Mouse (Mus musculus) brain, embryonic 18.5 days (tissue): ENCODE measurements around the gene Map1b.

Source experiments
- DNase-seq: peaks from one replicate; pipeline ENCODE4 v3.0.0-alpha.2; 2012; ENCODE audit warnings: low read depth, low spot score

Gene Map1b

DNA sequence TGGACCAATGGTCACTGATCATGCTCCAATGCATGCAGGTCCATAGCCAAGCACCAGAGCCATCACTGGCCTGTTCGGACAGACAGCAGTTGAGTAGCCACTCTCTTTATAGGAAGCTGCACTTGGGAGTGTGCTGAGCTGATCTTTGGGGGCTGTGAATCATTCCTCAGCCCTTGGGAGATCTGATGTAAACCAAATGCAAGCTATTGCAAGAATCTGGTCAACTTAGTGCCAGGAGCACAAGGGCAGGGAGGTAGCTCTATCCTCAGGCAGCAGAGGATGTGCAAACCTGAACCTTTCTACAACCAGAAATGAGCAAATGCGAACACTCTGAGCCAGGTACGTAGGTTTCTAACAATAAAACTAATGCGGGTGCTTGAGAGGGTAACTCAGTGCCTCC, 26.3 kb downstream of the Map1b start:
- no peak for DNase-seq

DNA sequence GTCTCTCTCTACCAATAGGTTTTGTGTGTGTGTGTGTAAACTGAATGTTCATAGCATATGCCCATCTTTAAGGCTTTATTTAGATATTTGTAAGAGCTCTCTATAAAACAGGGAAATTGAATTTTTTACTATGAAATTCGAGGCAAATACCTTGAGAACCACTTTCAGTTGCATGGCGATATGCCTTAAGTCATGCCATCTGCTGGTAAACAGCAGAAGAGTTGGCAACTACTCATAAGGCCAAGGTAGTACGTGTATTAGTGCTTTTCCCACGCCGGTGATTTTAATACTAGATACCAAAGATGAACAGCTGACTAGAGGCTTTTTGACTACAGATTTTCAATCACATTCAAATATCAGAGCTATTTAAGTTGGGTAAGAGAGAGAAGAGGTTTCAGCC, 27.2 kb downstream of the Map1b start:
- DNase-seq: no peak

DNA sequence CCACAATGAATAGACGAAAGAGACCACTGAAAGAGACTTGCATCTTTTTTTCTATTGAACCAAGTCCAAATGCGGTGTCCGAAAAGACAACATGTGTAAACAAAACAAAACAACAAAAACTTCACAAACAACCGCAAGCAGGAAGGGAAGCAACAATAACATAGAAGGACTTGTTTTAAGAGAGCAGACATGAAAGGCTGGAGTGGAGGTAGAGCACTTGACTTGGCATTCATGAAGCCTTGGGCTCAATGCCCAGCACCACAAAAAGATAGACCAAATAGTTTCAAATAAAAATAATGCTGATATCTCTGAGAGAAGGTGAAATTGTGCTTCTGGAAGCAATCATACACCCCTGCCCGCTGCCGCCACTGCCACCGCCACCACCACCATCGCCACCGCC, 30.5 kb downstream of the Map1b start:
- no peak for DNase-seq

DNA sequence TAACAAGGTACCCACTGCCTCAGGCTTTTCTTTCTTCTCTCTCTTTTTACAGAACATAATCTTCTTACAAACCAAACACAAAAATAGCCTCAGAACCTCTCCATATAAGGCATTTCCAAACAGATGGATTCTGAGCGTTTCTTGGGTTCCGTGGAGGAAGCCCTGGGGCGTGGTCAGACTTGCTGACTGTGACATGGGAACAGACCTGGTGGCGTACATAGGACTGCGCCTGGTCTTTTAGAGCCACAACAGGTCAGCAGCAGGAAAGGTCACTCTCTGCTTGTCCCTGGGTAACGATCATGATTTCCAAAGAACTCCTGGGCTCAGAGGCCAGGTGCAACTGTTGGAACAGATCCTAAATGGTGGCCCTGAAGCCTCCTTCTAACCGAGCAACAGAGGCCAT, 31.0 kb downstream of the Map1b start:
- DNase-seq: no peak

DNA sequence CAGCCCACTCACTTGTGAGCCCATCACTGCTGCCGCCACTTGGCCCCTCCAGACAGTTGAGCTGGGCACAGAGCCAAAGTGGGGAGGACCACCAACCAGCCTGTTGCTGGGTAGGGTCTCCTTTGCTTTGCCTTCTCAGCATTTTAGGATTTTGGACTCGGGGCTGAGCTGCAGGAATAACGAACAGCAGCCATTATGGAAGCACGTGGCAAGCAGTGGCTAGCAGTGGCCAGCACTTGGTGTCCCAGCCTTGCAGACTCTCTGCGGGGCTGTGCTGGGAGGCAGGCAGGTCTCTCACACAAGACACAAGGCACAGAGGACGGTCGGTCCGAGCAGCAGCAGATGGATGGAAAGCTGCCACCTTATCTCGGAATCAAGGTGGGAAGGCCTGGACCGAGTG, 31.4 kb downstream of the Map1b start:
- DNase-seq: no peak

DNA sequence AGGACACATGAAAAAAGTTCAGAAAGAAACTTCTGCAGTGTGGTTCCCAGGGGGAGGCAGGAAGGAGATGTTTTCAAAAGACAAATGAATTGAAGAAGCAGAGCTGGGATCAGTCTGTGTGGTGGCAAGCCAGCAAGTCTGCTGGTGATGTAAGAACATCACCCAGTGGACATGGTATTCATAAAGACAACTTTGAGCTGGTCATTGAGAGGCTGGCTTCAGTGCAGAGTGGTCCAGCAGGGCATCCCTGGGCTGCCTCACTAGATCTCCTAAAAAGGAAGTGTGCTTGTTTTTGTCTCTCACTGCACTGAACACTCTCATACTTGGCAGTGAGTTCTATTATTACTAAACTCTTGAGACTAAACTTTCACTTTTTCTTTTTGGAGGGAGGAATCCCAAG, 32.9 kb downstream of the Map1b start:
- DNase-seq: no peak

DNA sequence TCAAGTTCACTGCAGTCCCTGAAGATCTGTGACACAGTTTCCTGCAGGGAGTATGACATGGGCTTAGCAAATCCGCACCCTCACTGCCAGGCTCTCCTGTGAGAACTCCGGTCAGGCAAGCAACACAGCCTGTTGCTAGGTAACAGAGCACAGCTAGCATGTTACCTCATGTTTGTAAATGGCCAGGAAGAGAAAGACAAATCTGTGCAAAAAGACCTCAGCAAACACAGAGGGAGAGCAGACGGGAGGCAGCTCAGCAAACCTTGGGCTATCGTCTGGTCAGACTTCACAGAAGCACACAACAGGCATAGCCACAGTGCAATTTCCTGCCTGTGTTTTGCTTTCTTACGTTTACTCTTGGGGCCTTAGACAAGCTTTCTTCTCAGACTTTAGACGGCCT, 40.9 kb downstream of the Map1b start:
- DNase-seq: no peak

DNA sequence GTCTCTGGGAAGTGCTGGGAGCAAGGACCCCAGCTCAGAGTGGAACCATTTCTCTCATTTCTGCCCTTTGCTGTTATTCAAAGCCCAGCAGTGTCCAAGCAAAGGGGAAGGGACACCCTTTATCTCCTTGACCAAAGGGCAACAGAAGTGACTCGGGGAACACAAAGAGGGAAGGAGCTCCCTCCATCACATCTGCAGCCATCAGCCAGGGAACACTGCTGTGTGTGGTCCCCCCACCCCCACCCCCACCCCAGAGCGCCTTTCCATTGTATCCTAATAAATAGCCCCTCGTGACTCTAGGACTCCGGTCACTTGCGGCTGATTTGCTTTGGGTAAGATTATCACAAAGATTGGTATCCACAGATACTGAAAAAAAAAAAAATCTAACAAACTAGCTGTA, 41.3 kb downstream of the Map1b start:
- no peak for DNase-seq

DNA sequence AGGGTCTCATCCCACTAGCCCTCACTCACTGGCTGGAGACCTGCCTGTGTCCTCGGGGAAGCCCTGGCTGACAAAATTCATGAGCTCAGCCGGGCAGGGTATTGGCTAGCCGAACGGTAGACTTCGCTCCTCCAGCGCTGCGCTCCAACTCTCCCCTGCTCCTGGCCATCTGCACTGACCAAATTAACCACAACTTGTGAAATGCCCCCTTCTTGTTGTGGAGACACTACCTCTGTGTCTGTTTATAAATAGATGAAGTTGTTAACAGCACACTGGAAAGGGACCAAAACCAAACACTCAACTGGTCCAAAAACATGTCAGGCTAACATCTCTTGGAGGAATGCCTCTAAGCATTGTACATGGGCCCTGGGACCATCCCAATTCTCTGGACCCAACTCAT, 42.2 kb downstream of the Map1b start:
- DNase-seq: no peak

DNA sequence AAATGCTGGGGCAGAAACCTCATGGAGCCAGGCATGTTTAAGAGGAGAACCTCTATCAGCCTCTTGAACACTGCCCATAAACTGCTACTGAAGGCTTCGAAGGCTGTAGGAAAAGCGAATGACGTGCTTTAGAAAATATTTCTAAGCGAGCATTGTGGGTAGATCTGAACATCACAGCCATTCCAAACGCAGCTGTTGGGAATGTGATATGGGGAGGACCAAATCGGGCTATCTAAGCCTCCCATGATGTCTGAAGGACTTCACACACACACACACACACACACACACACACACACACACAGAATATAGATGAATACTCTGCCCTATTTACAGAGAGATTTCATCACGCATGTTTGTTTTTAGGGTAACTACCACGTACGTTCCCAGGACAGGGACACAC, 44.3 kb downstream of the Map1b start:
- no peak for DNase-seq

DNA sequence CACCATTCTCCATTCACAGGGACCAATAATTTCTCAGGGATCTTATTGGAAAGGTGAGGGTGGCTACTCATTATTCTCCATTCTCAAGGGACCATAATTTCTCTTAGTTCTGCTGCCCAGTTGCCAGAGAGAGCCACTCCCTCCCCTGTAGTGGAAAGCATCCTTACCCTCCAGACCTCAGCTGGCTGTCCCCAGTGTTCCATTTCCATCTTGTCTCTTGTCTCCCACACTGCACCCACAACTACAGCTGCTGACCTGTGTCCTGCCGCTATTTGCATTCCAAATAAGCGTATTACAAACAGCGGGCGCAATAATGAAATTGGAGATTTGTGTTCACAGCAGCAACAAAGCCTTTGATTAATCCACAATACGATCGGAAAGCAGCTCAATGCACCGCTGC, 46.3 kb downstream of the Map1b start:
- no peak for DNase-seq

DNA sequence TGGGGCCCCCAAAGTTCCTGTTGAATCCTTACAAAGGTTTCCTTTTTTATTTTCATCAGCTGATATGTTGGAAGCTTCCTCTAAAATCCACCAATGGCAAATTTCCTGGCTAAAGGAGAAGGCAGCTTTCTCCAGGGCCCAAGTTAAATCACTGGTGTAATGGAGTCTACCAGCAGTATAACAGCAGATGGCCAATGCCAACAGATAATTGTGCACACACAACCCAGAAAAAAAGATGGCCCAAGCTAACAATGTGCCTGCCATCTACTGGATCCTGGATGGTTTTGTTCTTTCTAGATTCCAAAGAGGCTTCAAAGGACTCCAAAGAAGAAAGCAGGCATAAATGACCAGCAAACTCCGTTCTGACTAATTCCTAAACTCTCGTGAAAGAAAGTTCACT, 48.1 kb downstream of the Map1b start:
- DNase-seq: no peak

DNA sequence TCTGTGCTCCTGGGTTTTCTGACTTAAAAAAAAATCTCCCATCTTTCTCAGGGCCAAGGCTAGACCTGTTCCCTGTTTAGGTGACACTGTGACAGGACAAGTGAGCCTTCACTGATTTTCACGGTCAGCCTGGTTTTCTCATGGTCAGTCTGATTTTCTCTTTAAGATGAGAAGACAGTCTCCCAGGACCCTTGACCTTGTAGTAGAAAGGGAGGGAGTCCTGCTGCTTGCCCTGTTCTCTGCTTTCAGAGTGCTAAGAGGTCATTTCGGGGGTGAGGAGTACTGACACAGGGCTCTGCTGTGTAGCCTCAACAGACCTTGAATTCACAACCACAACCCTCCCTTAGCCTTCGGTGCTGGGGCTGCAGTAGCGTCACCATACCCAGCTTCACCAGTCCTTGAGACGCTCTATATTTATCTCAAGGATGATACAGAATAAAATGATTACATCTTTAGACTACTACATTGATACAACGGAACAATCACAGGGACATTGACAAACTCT, 49.5 kb downstream of the Map1b start:
- no peak for DNase-seq

DNA sequence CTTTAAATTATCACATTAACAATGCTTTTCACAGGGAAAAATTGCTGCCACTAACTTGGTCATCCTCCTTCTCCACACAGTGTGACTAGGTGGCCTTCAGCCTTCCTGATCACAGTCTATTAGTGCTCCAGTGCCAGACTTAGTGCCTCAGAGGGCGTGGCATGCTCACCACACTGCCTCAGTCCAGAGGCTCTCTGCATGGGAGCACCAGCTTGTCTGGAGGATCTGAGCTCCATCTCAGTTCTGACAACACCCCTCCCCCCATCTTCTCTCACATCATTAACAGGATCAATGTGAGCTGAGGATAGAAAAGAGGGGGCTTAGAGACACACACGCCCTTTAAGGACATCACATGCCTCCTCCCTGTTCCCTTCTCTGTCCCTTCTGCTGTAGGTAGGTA, 50.3 kb downstream of the Map1b start:
- DNase-seq: no peak

DNA sequence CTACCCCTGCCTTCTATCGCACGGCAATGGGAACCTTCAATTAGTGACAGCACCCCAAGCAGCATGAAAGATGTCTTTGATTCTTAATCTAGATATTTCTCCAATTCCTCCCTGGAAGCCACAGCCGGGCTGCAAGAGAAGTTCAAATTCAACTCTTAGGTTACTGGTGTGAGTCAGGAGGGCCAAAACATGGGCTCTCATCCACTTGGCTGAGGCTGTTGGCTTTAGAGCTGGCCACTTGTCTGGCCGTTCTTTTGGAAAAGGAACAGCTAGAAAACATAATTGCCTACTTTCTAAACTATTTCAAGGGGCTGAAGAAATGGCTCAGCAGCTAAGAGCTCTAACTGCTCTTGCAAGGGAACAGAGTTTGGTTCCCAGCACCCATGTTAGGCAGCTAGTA, 51.8 kb downstream of the Map1b start:
- no peak for DNase-seq

DNA sequence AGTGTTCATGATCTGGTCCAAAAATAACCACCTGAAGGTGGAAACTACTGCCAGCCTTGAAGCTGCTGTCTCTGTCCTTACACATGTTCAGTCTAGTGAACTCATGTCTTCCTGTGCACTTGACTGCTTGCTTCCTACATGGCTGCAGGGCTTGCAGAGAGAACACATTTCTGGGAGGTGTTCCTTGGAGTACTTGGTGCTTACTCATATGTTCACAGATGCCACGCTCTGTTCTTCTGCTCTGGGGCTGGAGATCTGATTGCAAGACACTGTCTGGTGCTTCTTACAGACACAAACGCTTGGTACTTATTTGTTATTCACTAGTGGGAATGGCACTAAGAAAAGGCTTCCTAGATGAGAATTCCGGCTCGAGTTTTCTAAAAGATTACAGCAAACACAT, 54.5 kb downstream of the Map1b start:
- no peak for DNase-seq

DNA sequence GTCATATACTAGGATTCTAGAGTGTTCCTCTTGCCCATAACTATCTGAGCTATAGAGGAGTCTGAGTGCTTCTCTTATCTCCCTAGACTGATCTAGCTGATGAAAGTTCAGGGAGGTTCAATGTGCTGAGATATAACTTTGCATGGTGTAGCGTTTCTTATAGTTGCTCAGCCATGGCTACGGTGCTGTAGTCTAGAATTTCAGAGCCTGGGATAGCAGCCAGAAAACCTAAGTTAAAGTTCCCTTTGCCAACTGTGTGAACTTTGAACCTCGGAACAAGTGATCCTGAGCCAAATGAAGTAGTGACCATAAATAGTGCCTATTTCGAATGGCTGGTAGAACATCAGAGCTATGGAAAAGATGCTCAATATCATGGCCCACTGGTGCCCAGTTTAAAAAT, 56.7 kb downstream of the Map1b start:
- DNase-seq: no peak

DNA sequence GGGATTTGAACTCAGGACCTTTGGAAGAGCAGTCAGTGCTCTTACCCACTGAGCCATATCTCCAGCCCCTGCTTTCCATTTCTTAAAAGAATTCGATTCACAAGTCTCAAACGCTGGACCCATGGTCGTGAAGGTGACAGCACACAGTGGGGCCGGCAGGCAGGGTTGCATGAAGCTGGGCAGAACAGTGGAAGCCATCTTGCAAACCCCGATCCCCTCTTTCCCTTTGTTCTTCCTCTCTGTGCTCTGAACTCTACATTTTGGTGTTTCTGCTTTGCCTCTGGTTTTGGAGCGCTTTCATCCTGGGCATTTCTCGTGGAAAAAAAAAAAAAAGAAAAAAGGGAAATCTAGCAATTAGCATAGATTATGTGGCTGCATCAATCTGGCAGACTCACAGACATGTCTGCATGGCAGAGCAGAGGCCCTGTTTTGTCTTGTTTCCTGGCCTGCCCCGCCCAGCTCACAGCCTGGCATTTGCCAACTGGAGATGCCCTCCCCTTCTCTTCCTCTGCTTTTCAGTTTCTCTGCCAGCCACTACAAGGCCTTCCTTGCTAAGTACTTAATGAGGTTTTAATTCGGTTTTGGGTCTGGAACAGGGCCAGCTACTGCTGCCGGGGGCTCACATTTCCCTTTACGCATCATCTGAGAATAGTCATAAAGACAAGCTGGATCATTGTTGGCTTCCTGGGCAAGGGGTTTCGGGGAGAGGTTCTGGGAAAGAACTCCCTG, 57.5 kb downstream of the Map1b start:
- peak; percentile 55 for DNase-seq

DNA sequence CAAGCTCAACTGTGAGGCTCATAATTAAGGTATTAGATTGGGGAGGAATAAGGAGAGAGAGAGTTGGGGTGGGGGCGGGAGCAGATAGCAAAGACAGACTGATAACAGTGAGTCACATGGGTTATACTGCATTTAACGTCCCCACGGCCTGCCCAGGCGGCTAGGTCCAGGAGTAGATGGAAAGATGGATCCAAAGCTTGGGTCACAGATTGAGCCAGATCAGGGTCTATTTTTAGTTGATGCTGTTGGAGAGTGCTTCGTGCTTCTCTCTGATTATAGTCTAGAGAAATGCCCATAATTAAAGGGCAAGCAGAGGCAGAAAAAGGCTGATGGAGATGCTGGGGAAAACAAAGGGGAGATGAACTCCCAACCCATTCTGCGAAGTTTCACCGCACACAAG, 61.4 kb downstream of the Map1b start:
- DNase-seq: no peak

DNA sequence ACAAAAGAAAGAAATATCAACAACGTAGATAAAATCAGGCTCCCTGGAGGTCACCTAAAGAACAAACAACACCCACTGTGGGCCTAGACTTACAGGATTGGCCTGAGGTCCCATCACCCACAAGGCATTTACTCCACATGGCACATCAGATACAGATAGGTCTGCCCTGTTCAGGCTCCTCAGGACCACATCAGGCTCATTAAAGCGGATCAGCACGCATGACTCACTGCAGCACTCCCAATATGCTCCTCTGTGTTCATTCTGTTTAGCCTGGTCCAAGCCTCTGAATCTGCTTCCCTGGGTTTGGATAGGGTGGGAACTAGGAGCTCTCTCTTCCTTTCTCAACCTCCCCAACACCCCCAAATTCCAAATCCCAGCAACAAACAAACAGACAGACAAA, 63.9 kb downstream of the Map1b start:
- no peak for DNase-seq

DNA sequence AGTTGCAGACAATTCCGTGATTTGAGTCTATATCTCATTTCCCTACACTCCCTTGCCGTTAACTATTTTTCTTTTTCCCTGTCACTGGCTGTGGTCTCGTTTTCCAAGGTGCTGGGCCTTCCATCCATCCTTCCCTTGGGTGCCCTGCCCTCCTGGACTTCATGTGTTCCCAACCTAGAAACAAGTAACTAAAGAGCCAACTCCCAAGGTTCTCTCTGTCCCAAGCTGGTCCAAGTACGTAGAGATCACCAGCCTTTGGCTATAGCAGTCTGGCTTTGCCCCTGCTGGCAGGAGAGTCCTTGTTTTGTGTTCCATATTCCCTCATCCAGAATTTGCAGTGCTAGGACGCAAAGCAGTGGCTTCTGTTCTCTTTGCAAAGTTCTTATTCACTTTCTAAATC, 65.1 kb downstream of the Map1b start:
- no peak for DNase-seq

DNA sequence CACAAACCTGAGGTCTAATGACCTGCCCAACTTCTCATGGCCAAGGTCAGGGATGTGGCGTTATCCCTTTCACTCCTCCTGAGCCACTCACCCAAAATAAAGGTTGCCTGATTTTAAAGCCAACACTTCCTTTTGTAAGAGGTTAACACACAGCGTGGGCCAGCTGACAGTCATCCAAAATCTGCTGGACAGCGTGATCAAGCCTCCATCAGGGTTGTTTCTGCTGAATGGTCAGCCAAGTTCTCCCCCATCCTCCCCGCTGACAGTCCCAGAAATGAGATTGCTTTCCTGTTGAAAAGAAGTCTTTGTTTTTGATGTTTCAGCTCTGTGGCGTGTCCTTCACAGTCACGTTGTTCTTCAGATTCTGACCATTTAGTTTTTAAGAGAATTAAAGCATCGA, 65.6 kb downstream of the Map1b start:
- DNase-seq: no peak

DNA sequence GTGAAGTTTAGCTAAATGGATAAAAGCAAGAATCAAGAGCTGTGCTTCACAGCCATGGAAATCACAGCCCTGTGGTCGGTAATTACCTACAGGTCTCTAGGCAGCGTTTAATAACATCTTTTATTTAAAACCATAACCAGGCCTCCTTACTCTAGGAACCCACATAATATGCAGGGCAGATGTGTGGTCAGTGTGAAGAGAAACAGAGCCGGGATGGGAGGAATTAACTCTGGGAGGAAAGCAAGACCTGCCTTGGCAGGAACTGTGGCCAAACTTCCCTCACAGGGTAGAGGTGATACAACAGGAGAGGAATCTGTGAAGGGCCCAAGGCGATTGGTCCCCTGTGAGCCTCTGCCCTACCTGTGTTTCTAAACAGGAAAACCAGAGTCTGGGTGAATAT, 66.8 kb downstream of the Map1b start:
- no peak for DNase-seq

DNA sequence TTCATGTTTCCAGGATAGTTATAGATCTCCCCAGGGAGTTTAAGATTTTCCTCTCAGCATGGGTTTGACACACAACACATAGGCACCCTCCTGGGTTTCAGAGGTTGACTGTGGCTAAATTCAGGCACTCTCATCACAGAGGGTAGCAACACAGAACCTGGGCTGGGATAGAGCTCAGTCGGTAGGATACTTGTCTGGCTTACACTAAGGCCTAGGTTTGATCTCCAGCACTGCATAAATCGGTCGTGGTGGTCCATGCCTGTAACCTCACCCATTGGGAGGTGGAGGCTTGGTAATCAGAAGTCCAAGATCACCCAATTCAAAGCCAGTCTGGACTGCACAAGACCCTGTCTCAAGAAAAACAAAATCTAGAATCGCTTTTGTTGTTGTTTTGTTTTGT, 68.1 kb downstream of the Map1b start:
- no peak for DNase-seq
